Mouse (Mus musculus) forebrain, embryonic 15.5 days (tissue): ENCODE measurements around the gene Sdsl. TPM values are rescaled to one million over a fixed set of nuclear protein-coding genes. Genes with fewer than 3 reads are reported as not detected.

Source experiments
- ATAC-seq: fragments of 200-750 bp; cut with Nextera tagmentation; replicated peaks from 2 replicates; pipeline ENCODE4 v1.8.0; 2017; ENCODE audit warnings: mild to moderate bottlenecking, moderate TSS enrichment, moderate library complexity
- H3K27ac ChIP-seq: fragments of 300-500 bp; sonication (generic); replicated peaks from 2 replicates; pipeline ENCODE4 v1.5.1; 2015; ENCODE audit warnings: mild to moderate bottlenecking, inconsistent platforms
- H3K27me3 ChIP-seq: fragments of 300-500 bp; sonication (generic); 2 replicates; pipeline ENCODE4 v1.6.1; 2015; ENCODE audit warnings: inconsistent platforms
- H3K36me3 ChIP-seq: fragments of 300-500 bp; sonication (generic); 2 replicates; pipeline ENCODE4 v1.6.1; 2015; ENCODE audit warnings: mild to moderate bottlenecking, inconsistent platforms
- H3K4me1 ChIP-seq: fragments of 300-500 bp; sonication (generic); 2 replicates; pipeline ENCODE4 v1.6.1; 2015; ENCODE audit warnings: inconsistent platforms
- H3K4me2 ChIP-seq: fragments of 300-500 bp; sonication (generic); replicated peaks from 2 replicates; pipeline ENCODE4 v1.6.1; 2015; ENCODE audit warnings: mild to moderate bottlenecking, inconsistent platforms
- H3K4me3 ChIP-seq: fragments of 300-500 bp; sonication (generic); 2 replicates; pipeline ENCODE4 v1.5.1; 2015; ENCODE audit warnings: mild to moderate bottlenecking, inconsistent platforms
- H3K9ac ChIP-seq: fragments of 300-500 bp; sonication (generic); replicated peaks from 2 replicates; pipeline ENCODE4 v1.6.1; 2015; ENCODE audit warnings: mild to moderate bottlenecking, inconsistent platforms
- H3K9me3 ChIP-seq: fragments of 300-500 bp; sonication (generic); 2 replicates; pipeline ENCODE4 v1.6.1; 2016; ENCODE audit warnings: inconsistent platforms
- WGBS: fragments of 180-500 bp; shearing (Covaris S2); methylation state at CpG from one replicate; pipeline ENCODE4 v1.1.7; 2015; ENCODE audit warnings: mixed read lengths; 5-methylcytosine and 5-hydroxymethylcytosine counted together
- polyA plus RNA-seq: library from polyadenylated mRNA; unstranded; fragments of >200 nt; fragmentation: Nextera tagmentation; extraction: Ambion mirVana; gene quantifications from 2 replicates; pipeline ENCODE4 v1.2.1, GENCODE M21; 2015

Sdsl gene
- polyA plus RNA-seq, 1 experiment from 2014 or later: 2.6 TPM

DNA sequence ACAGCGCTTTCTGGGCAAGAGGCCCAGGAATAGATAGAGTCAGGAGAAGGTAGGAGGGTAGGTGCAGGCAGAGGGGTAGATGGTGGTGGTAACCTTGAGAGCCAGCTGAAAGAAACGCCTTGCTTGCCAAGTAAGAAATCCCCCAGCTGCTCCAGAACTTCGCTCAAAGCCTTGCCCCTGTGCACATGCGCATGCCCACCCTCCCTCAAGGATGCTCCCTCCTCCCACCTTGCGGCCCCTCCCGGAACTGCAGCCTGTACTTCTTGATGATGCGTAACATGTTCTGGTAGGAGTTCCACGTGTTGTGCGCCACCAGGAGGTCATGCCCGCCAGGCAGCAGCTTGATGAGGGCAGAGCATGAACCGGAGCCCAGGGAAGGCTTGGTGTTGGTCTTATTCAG, 19.8 kb upstream of the Sdsl start:
- H3K4me1 ChIP-seq: peaks cover 14% of the 10 kb centered on the region
- 51% methylated on average over 11 of the region's 11 CpGs for WGBS
- no peak overlapping the region for H3K4me3 ChIP-seq
- no peak for ATAC-seq
- no peak overlapping the region for H3K9ac ChIP-seq
- H3K27me3 ChIP-seq: no peaks in the 10 kb centered on the region
- no peak overlapping the region for H3K27ac ChIP-seq
- 0 out of 2 replicates have a peak, but pooled peaks cover 10% of the 10 kb centered on the region for H3K36me3 ChIP-seq
- H3K4me2 ChIP-seq: no peak overlapping the region
- no peaks in the 10 kb centered on the region for H3K9me3 ChIP-seq

DNA sequence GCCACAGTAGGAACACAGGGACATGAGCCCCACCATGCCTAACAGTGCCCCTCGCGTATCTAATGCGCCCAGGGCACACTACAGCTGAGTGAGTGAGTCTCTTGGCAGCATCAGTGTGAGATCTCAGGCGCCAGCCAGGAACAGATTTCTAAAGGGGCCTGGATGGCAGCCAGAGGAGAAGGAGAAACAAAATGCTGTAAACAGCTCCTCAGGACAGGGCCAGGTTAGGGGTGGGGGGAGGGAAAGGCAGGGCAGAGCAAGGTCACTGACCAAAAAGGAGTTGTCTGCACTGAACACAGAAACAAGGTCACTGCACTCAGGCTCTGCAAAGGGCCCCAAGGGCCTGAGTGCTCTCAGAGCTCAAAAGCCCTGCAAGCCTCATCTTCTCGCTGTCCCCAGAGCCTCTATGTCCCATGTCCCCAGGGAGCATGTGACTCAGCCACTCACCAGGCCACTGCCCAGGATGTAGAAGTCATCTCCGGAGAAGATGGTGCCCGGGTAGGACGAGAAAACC, 18.1 kb upstream of the Sdsl start:
- Histone ChIP-seq H3K4me3 (no peak overlapping the region), H3K4me1 (peaks cover 14% of the 10 kb centered on the region), H3K9ac (no peak overlapping the region), H3K36me3 (peaks cover 24% of the 10 kb centered on the region), H3K9me3 (no peaks in the 10 kb centered on the region), H3K27ac (peak overlapping the region; percentile 36; the same call in 1 of the 2 replicates), H3K4me2 (no peak overlapping the region), H3K27me3 (no peaks in the 10 kb centered on the region)
- WGBS: 61% methylated on average over 8 of the region's 8 CpGs
- peak; percentile 70 for ATAC-seq

DNA sequence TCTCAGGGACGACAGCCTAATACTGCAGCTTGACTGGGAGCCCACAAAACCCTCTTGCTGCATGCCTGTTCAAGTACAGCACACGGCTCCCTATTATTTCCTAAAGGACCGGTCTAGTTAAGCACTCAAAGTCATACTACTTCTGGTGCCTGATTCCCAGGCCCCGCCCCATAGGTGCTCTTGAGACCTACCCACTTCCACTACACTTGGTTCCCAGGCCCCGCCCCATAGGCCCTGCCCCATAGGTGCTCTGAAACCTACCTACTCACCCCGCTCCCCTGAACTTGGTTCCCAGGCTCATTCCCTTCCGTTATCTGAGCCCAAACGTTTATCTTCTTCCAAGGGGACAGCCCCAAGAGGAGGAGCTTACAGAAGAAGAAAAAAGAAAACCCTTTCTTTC, 15.2 kb upstream of the Sdsl start:
- ATAC-seq: no peak

DNA sequence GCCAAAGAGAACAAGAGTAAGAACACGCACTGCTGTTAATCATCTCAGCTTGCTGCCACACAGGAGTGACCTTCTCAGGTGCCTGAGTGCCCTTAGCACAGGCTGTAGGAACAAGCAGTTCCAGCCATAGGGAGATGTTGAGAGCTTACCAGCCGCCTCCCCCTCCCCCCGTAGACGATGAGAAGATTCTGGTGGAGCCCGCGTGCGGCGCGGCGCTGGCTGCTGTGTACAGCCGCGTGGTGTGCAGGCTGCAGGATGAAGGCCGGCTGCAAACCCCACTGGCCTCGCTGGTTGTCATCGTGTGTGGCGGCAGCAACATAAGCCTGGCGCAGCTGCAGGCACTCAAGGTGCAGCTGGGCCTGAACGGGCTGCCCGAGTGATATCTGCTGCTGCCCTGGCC, 10.8 kb upstream of the Sdsl start:
- no peaks in the 10 kb centered on the region for H3K27me3 ChIP-seq
- ATAC-seq: no peak
- 84% methylated on average over 19 of the region's 19 CpGs for WGBS
- no peak overlapping the region for H3K9ac ChIP-seq
- H3K36me3 ChIP-seq: peaks cover 13% of the 10 kb centered on the region
- H3K4me1 ChIP-seq: no peaks in the 10 kb centered on the region
- H3K4me3 ChIP-seq: no peak overlapping the region
- no peaks in the 10 kb centered on the region for H3K9me3 ChIP-seq
- H3K4me2 ChIP-seq: no peak overlapping the region
- no peak overlapping the region for H3K27ac ChIP-seq

More for the DNA sequence above, 15.2 kb upstream of the Sdsl start:
- WGBS: 91% methylated on average over 8 of the region's 8 CpGs
- peaks cover 9% of the 10 kb centered on the region for H3K4me1 ChIP-seq
- H3K36me3 ChIP-seq: peaks cover 16% of the 10 kb centered on the region
- no peak overlapping the region for H3K27ac ChIP-seq
- no peaks in the 10 kb centered on the region for H3K27me3 ChIP-seq
- H3K4me2 ChIP-seq: no peak overlapping the region
- H3K4me3 ChIP-seq: no peak overlapping the region
- no peak overlapping the region for H3K9ac ChIP-seq
- no peaks in the 10 kb centered on the region for H3K9me3 ChIP-seq

DNA sequence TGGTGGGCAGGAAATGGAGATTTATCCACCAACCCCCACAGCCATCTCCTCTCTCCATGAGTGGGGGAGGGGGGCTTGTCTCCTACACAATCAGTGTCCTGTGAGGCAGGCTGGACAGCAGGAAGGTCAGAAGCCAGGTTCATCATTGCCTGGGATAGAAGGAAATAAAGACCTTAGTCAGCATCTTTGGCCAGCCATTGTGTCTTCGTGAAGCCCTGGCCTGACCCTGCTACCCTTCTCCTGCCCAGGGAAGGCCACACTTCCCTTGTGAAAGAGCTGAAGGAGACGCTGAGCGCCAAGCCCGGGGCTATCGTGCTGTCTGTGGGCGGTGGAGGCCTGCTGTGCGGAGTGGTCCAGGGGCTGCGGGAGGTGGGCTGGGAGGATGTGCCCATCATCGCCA, 8.6 kb upstream of the Sdsl start:
- Histone ChIP-seq H3K4me2 (no peak overlapping the region), H3K4me3 (no peak overlapping the region), H3K36me3 (peaks cover 1% of the 10 kb centered on the region; the same call in 1 of the 2 replicates), H3K9me3 (no peaks in the 10 kb centered on the region), H3K27me3 (no peaks in the 10 kb centered on the region), H3K27ac (no peak overlapping the region), H3K4me1 (no peaks in the 10 kb centered on the region), H3K9ac (no peak overlapping the region)
- no peak for ATAC-seq
- 79% methylated on average over 9 of the region's 9 CpGs for WGBS

DNA sequence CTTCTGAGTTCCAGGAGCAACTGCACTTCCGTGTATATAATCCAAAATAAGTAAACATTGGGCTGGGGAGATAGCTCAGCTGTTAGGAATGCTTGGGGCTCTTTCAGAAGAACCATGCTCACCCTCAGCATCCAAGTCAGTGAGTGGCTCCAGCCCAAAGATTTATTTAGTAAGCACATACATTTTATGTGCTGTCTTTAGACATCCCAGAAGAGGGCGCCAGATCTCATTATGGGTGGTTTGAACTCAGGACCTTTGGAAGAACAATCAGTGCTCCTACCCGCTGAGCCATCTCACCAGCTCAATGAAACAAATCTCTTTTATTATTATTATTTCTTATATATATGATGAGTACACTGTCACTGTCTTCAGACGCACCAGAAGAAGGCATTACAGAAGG, 6.9 kb upstream of the Sdsl start:
- Histone ChIP-seq H3K4me1 (no peaks in the 10 kb centered on the region), H3K4me3 (no peak overlapping the region), H3K36me3 (no peaks in the 10 kb centered on the region), H3K27me3 (no peaks in the 10 kb centered on the region), H3K9ac (no peak overlapping the region), H3K4me2 (no peak overlapping the region), H3K9me3 (no peaks in the 10 kb centered on the region), H3K27ac (no peak overlapping the region)
- no peak for ATAC-seq
- 69% methylated on average over 4 of the region's 4 CpGs for WGBS

DNA sequence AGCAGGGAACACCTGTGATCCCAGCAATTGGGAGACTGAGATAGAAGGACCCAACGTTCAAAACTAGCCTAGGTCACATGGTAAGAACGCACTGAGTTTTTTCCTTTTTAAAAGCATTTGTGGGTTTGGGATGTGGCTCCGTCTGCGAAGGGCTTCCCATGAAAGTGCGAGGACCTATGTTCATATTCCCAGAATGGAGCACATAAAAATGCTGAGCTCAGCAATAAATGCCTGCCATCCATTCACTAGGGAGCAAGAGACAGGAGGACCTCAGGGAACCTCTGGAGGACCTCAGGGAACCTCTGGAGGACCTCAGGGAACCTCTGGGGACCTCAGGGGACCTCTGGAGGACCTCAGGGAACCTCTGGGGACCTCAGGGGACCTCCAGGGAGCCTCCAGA, 5.4 kb upstream of the Sdsl start:
- 91% methylated on average over 5 of the region's 5 CpGs for WGBS
- no peak overlapping the region for H3K27ac ChIP-seq
- H3K27me3 ChIP-seq: no peaks in the 10 kb centered on the region
- H3K4me1 ChIP-seq: no peaks in the 10 kb centered on the region
- no peak overlapping the region for H3K4me2 ChIP-seq
- no peak for ATAC-seq
- no peaks in the 10 kb centered on the region for H3K36me3 ChIP-seq
- no peak overlapping the region for H3K9ac ChIP-seq
- no peaks in the 10 kb centered on the region for H3K9me3 ChIP-seq
- no peak overlapping the region for H3K4me3 ChIP-seq

DNA sequence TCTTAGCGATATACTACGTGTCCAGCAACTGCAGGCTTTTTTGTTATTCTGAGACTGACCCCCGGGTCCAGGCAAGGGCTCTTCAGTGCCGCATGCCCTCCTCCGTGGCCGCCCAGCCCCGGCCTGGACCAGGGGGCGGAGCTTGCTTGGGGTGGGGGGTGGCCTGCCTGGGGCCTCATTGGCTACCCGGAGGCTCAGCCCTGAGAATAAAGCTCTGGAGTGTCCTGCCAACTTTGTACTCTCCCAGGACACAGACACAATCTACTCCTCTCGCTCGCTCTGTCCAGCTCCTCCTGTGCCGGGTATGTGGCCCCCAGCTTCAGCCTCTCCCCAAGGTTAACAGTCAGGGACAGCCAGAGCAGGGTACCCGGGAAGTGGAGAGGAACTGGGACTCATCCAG, 3.7 kb upstream of the Sdsl start, which contains the start of gene Sds:
Gene Sds (plus strand): TSS at position 231 of the 400 bp plus-strand sequence.
- Histone ChIP-seq H3K4me2 (no peak within 1 kb of the TSS), H3K27ac (no peak within 1 kb of the TSS), H3K4me1 (no peaks in the 10 kb centered on the region), H3K9me3 (no peaks in the 10 kb centered on the region), H3K4me3 (no peak within 1 kb of the TSS), H3K9ac (no peak within 1 kb of the TSS), H3K36me3 (no peaks in the 10 kb centered on the region), H3K27me3 (no peaks in the 10 kb centered on the region)
- 12% methylated on average over 13 of the region's 13 CpGs for WGBS
- ATAC-seq: no peak

DNA sequence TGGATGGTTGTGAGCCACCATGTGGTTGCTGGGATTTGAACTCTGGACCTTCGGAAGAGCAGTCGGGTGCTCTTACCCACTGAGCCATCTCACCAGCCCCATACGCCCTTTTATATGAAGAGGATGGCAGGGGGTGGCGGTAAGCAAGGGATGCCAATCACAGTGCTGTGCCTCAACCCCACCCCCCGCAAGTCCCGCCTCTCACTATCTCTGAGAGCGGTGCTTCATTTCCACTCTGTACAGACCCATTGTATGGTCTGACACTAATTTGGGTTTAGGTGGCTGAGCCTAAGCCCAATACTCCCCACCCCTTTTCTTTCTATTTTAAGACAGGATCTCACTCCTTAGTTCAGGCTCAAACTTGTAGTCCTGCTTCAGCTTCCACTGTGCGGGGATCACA, 3.3 kb upstream of the Sdsl start:
- no peak overlapping the region for H3K9ac ChIP-seq
- no peaks in the 10 kb centered on the region for H3K36me3 ChIP-seq
- H3K4me3 ChIP-seq: no peak overlapping the region
- H3K9me3 ChIP-seq: no peaks in the 10 kb centered on the region
- H3K27me3 ChIP-seq: no peaks in the 10 kb centered on the region
- no peaks in the 10 kb centered on the region for H3K4me1 ChIP-seq
- no peak overlapping the region for H3K4me2 ChIP-seq
- no peak overlapping the region for H3K27ac ChIP-seq
- ATAC-seq: no peak
- WGBS: 47% methylated on average over 8 of the region's 8 CpGs

DNA sequence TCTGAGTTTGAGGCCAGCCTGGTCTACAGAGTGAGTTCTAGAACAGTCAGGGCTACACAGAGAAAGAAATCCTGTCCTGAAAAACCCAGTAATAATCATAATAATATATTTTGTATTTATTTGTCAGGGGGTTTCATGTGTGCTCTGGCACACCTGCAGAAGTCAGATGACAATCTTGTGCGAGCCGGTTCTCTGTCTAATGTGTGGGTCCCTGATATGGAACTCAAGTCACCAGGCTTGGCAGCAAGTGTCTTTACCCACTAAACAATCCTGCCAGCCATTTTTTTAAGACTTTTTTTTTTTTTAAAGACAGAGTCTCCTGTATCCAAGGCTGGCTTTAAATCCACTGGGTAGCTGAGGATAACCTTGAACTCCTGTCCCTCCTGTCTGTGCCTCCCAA, 751 bp upstream of the Sdsl start:
- WGBS: 98% methylated on average over 2 of the region's 2 CpGs

DNA sequence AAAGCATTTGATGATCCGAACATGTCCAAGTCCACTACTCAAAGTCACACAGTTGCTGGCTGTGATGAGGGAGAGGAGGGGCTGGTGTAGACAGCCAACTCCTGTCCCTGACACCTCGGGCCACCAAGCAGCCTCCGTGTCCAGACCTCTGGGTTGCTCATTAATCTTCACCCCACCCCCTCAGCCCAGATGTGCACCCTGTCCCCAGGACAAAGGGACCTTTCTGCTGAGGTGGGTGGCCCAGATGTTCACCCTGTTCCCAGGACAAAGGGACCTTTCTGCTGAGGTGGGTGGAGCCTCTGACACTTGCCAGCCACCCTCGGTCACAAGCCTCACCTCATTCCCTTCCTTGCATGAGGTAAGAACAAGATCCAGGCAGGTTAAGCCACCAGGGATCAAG, 1.1 kb downstream of the Sdsl start:
- H3K9me3 ChIP-seq: no peaks in the 10 kb centered on the region
- H3K4me3 ChIP-seq: no peak overlapping the region
- no peaks in the 10 kb centered on the region for H3K4me1 ChIP-seq
- 56% methylated on average over 4 of the region's 4 CpGs for WGBS
- no peak overlapping the region for H3K27ac ChIP-seq
- H3K4me2 ChIP-seq: no peak overlapping the region
- ATAC-seq: no peak
- H3K9ac ChIP-seq: no peak overlapping the region
- H3K36me3 ChIP-seq: no peaks in the 10 kb centered on the region
- H3K27me3 ChIP-seq: no peaks in the 10 kb centered on the region

More for the DNA sequence above, 751 bp upstream of the Sdsl start:
- H3K27me3 ChIP-seq: no peaks in the 10 kb centered on the region
- no peaks in the 10 kb centered on the region for H3K9me3 ChIP-seq
- no peak overlapping the region for H3K27ac ChIP-seq
- H3K4me1 ChIP-seq: no peaks in the 10 kb centered on the region
- no peaks in the 10 kb centered on the region for H3K36me3 ChIP-seq
- no peak for ATAC-seq
- no peak overlapping the region for H3K9ac ChIP-seq
- H3K4me2 ChIP-seq: no peak overlapping the region
- H3K4me3 ChIP-seq: no peak overlapping the region

DNA sequence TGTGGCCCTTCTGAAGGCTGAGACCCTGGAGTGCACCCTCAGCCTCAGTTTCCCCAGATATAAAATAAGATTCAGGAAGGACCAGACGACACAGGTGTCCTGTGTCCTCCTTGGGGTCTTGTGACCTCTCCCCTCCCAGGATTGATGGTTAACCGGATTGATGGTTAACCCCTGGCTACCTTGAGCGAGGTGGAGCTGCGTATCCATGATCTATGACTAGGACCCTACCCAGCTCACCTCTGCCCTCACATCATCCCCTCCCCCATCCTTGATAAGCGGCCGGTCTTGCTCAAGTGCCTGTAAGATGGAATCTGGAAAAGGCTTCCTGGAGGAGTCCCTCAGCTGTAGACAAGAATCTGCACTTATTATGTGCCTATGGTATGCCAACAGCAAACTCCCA, 3.8 kb downstream of the Sdsl start:
- no peak for ATAC-seq
- Histone ChIP-seq H3K9me3 (no peaks in the 10 kb centered on the region), H3K27ac (no peak overlapping the region), H3K27me3 (no peaks in the 10 kb centered on the region), H3K4me2 (no peak overlapping the region), H3K4me1 (no peaks in the 10 kb centered on the region), H3K36me3 (no peaks in the 10 kb centered on the region), H3K9ac (no peak overlapping the region), H3K4me3 (no peak overlapping the region)
- WGBS: 88% methylated on average over 6 of the region's 6 CpGs

DNA sequence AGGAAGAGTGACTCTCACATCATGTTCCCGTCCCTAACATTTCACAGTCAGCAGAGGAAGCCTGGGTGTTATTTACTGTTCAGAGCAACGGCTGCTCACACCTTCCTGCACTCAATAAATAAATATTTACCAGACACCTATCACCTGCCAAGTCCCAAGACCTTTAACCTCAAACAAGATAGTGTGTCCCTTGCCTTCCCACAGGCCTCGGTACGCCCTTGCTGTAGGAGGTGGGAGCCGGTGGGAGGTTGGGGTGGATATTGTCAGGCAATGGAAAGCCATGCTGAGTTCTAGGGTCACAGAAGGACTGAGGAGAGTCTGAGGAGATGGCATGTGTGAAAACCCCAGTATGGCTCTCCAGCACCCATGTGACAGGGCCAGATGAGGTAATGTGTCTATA, 4.3 kb downstream of the Sdsl start:
- Histone ChIP-seq H3K27me3 (no peaks in the 10 kb centered on the region), H3K9me3 (no peaks in the 10 kb centered on the region), H3K4me1 (no peaks in the 10 kb centered on the region), H3K4me3 (no peak overlapping the region), H3K36me3 (no peaks in the 10 kb centered on the region), H3K4me2 (no peak overlapping the region), H3K9ac (no peak overlapping the region), H3K27ac (no peak overlapping the region)
- no peak for ATAC-seq
- 79% methylated on average over 5 of the region's 5 CpGs for WGBS
